Comparison of ENCODE assay signal across 12 mouse cellular contexts in genomic region chr10:17200524-17201426, GRCm38 (mm10).
DNase-seq lines count a peak whose midpoint lies in the region; ATAC-seq and TF ChIP-seq lines count a peak whose summit lies in the region.
"Had no signal": no experiment of that assay in that cellular context is flagged by ENCODE, and none has a peak within 500 bp of the region (broad histone marks: within the 10 kb centered on the region; RNA-seq: fewer than 3 reads in every experiment).

No protein-coding gene starts in this region.

- H3K27me3 ChIP-seq in lung, postnatal 0 days (replicated peaks; ENCODE audit: insufficient read depth, low read length): no peaks in the 10 kb centered on the region
- no peaks in the 10 kb centered on the region for H3K27me3 ChIP-seq in megakaryocyte, embryonic 14.5 days (replicated peaks)
- H3K27me3 ChIP-seq in forebrain, embryonic 16.5 days (replicated peaks; ENCODE audit: control insufficient read depth, insufficient read depth, low read length): no peaks in the 10 kb centered on the region
- H3K27me3 ChIP-seq: hindbrain, embryonic 13.5 days; limb, embryonic 13.5 days had no signal

- no peak for TF ChIP-seq CTCF in lung, postnatal 0 days (IDR thresholded peaks at IDR 0.05)
- no peak for TF ChIP-seq CTCF in brain, embryonic 14.5 days (IDR thresholded peaks at IDR 0.05; ENCODE audit: borderline replicate concordance, extremely low read depth, insufficient read depth, insufficient read length)

- no peak overlapping the region for H3K4me3 ChIP-seq in lung, postnatal 0 days (ENCODE audit: low read depth, low read length)
- H3K4me3 ChIP-seq in megakaryocyte, embryonic 14.5 days (replicated peaks): peak overlapping the region; percentile 82
- no peak overlapping the region for H3K4me3 ChIP-seq in forebrain, embryonic 16.5 days (replicated peaks; ENCODE audit: low read length)
- H3K4me3 ChIP-seq: heart, embryonic 10.5 days; hindbrain, embryonic 13.5 days; limb, embryonic 13.5 days had no signal

- TF ChIP-seq POLR2A in brain, embryonic 14.5 days (IDR thresholded peaks at IDR 0.05; ENCODE audit: borderline replicate concordance, extremely low read depth, insufficient read depth, insufficient read length, poor library complexity, severe bottlenecking): no peak

- ATAC-seq in lung, postnatal 0 days: no peak
- no peak for ATAC-seq in forebrain, embryonic 16.5 days

- no peak overlapping the region for H3K4me2 ChIP-seq in lung, postnatal 0 days (replicated peaks; ENCODE audit: low read depth, low read length)
- no peak overlapping the region for H3K4me2 ChIP-seq in forebrain, embryonic 16.5 days (ENCODE audit: low read length)
- H3K4me2 ChIP-seq: hindbrain, embryonic 13.5 days; limb, embryonic 13.5 days had no signal

- DNase-seq in lung, postnatal 0 days (ENCODE audit: low spot score): peak; percentile 19
- DNase-seq in lung, postnatal 36 days: no peak
- DNase-seq in B cell, adult 2 months: peak; percentile 53 to 57
- DNase-seq in brain, embryonic 14.5 days (ENCODE audit: low read depth): peak; percentile 43
- DNase-seq in gastrocnemius, postnatal 10 days: no peak
- no peak for DNase-seq in adrenal gland, postnatal 25 days
- DNase-seq: lung, postnatal 10 days had no signal

- no peaks in the 10 kb centered on the region for H3K9me3 ChIP-seq in lung, postnatal 0 days (ENCODE audit: low read length)
- H3K9me3 ChIP-seq in megakaryocyte, embryonic 14.5 days: no peaks in the 10 kb centered on the region
- H3K9me3 ChIP-seq in forebrain, embryonic 16.5 days (ENCODE audit: control insufficient read depth, low read length): no peaks in the 10 kb centered on the region
- H3K9me3 ChIP-seq: heart, embryonic 10.5 days; hindbrain, embryonic 13.5 days; limb, embryonic 13.5 days had no signal

- no peak for TF ChIP-seq EP300 in lung, postnatal 0 days (IDR thresholded peaks at IDR 0.05)

- no peaks in the 10 kb centered on the region for H3K36me3 ChIP-seq in lung, postnatal 0 days (ENCODE audit: insufficient read depth, low read length)
- H3K36me3 ChIP-seq in megakaryocyte, embryonic 14.5 days (replicated peaks; ENCODE audit: low read length): no peaks in the 10 kb centered on the region
- no peaks in the 10 kb centered on the region for H3K36me3 ChIP-seq in forebrain, embryonic 16.5 days (ENCODE audit: control insufficient read depth, insufficient read depth)
- H3K36me3 ChIP-seq: heart, embryonic 10.5 days; hindbrain, embryonic 13.5 days; limb, embryonic 13.5 days had no signal

- no peak overlapping the region for H3K27ac ChIP-seq in lung, postnatal 0 days (ENCODE audit: low read length)
- no peak overlapping the region for H3K27ac ChIP-seq in forebrain, embryonic 16.5 days (ENCODE audit: low read length)
- H3K27ac ChIP-seq: heart, embryonic 10.5 days; hindbrain, embryonic 13.5 days; limb, embryonic 13.5 days had no signal

- no peak overlapping the region for H3K9ac ChIP-seq in lung, postnatal 0 days (replicated peaks; ENCODE audit: low read depth)
- H3K9ac ChIP-seq in forebrain, embryonic 16.5 days (replicated peaks; ENCODE audit: low read depth, low read length): no peak overlapping the region
- H3K9ac ChIP-seq: hindbrain, embryonic 13.5 days; limb, embryonic 13.5 days had no signal

- 0 out of 2 replicates have a peak, but pooled peaks cover 2% of the 10 kb centered on the region for H3K4me1 ChIP-seq in lung, postnatal 0 days (ENCODE audit: insufficient read depth, low read depth, low read length)
- H3K4me1 ChIP-seq in megakaryocyte, embryonic 14.5 days: peaks cover 31% of the 10 kb centered on the region
- peaks cover 12% of the 10 kb centered on the region for H3K4me1 ChIP-seq in forebrain, embryonic 16.5 days (replicated peaks; ENCODE audit: control insufficient read depth, insufficient read depth, low read length)

- WGBS in lung, postnatal 0 days: 81% methylated on average over 8 of the region's 8 CpGs
- WGBS in forebrain, embryonic 16.5 days: 64% methylated on average over 8 of the region's 8 CpGs

Comparison
In these comparisons a context has a peak if more than half of its experiments do, and no peak if none do; other contexts are left out.
1. DNase-seq: peak in lung, postnatal 0 days (single experiment), B cell, adult 2 months (2 of 2) and brain, embryonic 14.5 days (single experiment); none in lung, postnatal 36 days (single experiment), gastrocnemius, postnatal 10 days (single experiment) and adrenal gland, postnatal 25 days (single experiment).